Mouse (Mus musculus): ENCODE results near the gene Ccdc175.

DNA sequence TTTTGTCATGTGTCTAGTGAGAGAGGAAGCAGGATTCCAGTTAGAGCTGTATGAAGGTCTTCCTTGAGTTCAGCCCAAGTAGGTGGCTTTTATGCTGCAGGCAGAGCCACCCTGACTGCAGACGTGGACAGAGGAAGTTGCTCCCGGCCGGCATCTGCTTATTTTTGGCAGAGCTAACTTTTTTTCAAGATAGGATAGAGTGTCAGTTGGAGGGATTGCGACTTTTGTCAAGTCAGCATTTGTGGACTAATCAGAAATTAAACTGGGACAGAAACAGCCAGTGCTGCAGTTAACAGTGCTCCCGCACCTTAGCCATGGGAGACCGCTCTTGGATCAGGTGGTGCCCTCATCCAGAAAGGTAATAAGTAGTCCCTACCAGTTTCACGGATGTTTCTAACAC is 12.6 kb upstream of the Ccdc175 start:
- TF ChIP-seq CTCF (IDR thresholded peaks at IDR 0.05; ENCODE audit: low read depth) (no peak), EP300 (IDR thresholded peaks at IDR 0.05; ENCODE audit: low read depth) (no peak)

Measured in heart, postnatal 0 days (tissue).